Mouse (Mus musculus): ENCODE data around the gene Etv4. TPM values are rescaled to one million over a fixed set of nuclear protein-coding genes. Genes with fewer than 3 reads are reported as not detected.

Gene Etv4
- total and polyA plus RNA-seq, 3 experiments: 2.4 to 3.1 (median 2.4) TPM

GRCm38 (mm10) chr11:101772027-101772426 lies 13.1 kb downstream of the Etv4 start:
- no peak for DNase-seq (ENCODE audit: extremely low read depth)
- Histone ChIP-seq H3K27me3 (replicated peaks) (peaks cover 3% of the 10 kb centered on the region), H3K4me3 (replicated peaks in 1 of 3; ENCODE audit: low read depth in 2 of 3, low read length in 2 of 3, poor library complexity in 1 of 3) (no peak overlapping the region), H3K4me1 (ENCODE audit: control insufficient read depth in 1 of 2, insufficient read depth in 2 of 2) (peaks cover 0 to 11% of the 10 kb centered on the region in 2 experiments; a peak in 2 of 4 replicates), H3K36me3 (replicated peaks in 1 of 2; ENCODE audit: control insufficient read depth in 1 of 2, insufficient read depth in 1 of 2, low read length in 1 of 2) (peaks cover 16 to 44% of the 10 kb centered on the region in 2 experiments), H3K4me2 (ENCODE audit: insufficient read depth, low read depth, poor library complexity, severe bottlenecking) (no peak overlapping the region), H3K9ac (ENCODE audit: insufficient read depth, low read depth) (no peak overlapping the region), H3K9me3 (replicated peaks; ENCODE audit: low read length) (no peaks in the 10 kb centered on the region), H3K79me2 (replicated peaks; ENCODE audit: control insufficient read depth, extremely low read depth, insufficient read depth, poor library complexity, severe bottlenecking) (no peaks in the 10 kb centered on the region), H3K27ac (ENCODE audit: insufficient read depth, low read depth) (no peak overlapping the region)
- in situ Hi-C loops (cut with MboI; ENCODE audit: low pct_ligation_motif_present, low pct_unique_long_range_greater_than_20kb, low sequenced_read_pairs) (no loop called here), dilution Hi-C loops (cut with MboI; ENCODE audit: extremely low pct_ligation_motif_present, extremely low pct_unique_long_range_greater_than_20kb, low sequenced_read_pairs) (no loop called here)
- TF ChIP-seq GABPA (IDR thresholded peaks at IDR 0.05; ENCODE audit: insufficient replicate concordance, low read depth, low read length) (no peak), MEF2A (IDR thresholded peaks at IDR 0.05; ENCODE audit: borderline replicate concordance, low read depth, low read length) (no peak), E2F4 (IDR thresholded peaks at IDR 0.05; ENCODE audit: insufficient replicate concordance, low read depth, low read length) (no peak), USF2 (conservative IDR thresholded peaks at IDR 0.05; ENCODE audit: low read depth, low read length) (no peak), TBP (conservative IDR thresholded peaks at IDR 0.05; ENCODE audit: low read depth, low read length) (no peak)

DNA sequence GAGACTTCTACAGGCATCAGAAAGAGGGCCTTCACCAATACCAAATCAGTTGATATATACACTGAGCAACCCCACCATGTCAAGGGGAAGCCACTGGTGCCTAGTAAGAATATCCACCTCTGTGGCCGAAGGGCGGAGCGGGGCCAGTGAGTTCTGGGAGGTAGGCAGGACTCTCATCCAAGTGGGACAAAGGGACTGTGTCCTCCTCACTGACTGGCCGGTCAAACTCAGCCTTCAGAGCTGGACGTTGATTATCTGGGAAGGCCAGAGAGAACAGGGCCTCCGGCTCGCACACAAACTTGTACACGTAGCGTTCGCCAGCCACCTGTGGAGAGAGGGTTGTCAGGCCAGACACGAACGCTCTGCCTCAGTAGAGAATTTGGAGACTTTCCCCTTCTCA lies 14.9 kb downstream of the Etv4 start:
- no peak for DNase-seq (ENCODE audit: extremely low read depth)
- Histone ChIP-seq H3K9ac (ENCODE audit: insufficient read depth, low read depth) (no peak overlapping the region), H3K27me3 (replicated peaks) (no peaks in the 10 kb centered on the region), H3K4me1 (ENCODE audit: control insufficient read depth in 1 of 2, insufficient read depth in 2 of 2) (peaks cover 0 to 8% of the 10 kb centered on the region in 2 experiments; a peak in 2 of 4 replicates), H3K27ac (ENCODE audit: insufficient read depth, low read depth) (no peak overlapping the region), H3K4me2 (ENCODE audit: insufficient read depth, low read depth, poor library complexity, severe bottlenecking) (no peak overlapping the region), H3K79me2 (replicated peaks; ENCODE audit: control insufficient read depth, extremely low read depth, insufficient read depth, poor library complexity, severe bottlenecking) (no peaks in the 10 kb centered on the region), H3K36me3 (replicated peaks in 1 of 2; ENCODE audit: control insufficient read depth in 1 of 2, insufficient read depth in 1 of 2, low read length in 1 of 2) (peaks cover 30 to 60% of the 10 kb centered on the region in 2 experiments), H3K4me3 (replicated peaks in 1 of 3; ENCODE audit: low read depth in 2 of 3, low read length in 2 of 3, poor library complexity in 1 of 3) (no peak overlapping the region), H3K9me3 (replicated peaks; ENCODE audit: low read length) (no peaks in the 10 kb centered on the region)
- dilution Hi-C loops (cut with MboI; ENCODE audit: extremely low pct_ligation_motif_present, extremely low pct_unique_long_range_greater_than_20kb, low sequenced_read_pairs) (no loop called here), in situ Hi-C loops (cut with MboI; ENCODE audit: low pct_ligation_motif_present, low pct_unique_long_range_greater_than_20kb, low sequenced_read_pairs) (no loop called here)
- no peak for TF ChIP-seq USF1 (IDR thresholded peaks at IDR 0.05; ENCODE audit: low read depth, low read length)
- TF ChIP-seq TBP (conservative IDR thresholded peaks at IDR 0.05; ENCODE audit: low read depth, low read length): no peak
- TF ChIP-seq POLR2AphosphoS2 (IDR thresholded peaks at IDR 0.05; ENCODE audit: low read depth, low read length): no peak
- TF ChIP-seq ZKSCAN1 (IDR thresholded peaks at IDR 0.05; ENCODE audit: borderline replicate concordance, low read depth, low read length): no peak
- no peak for TF ChIP-seq CTCF (conservative IDR thresholded peaks at IDR 0.05 in 1 of 2, IDR thresholded peaks at IDR 0.05 in 1 of 2; ENCODE audit: low read depth in 2 of 2, low read length in 2 of 2)
- no peak for TF ChIP-seq UBTF (IDR thresholded peaks at IDR 0.05; ENCODE audit: low read depth, low read length)
- no peak for TF ChIP-seq KAT2A (IDR thresholded peaks at IDR 0.05; ENCODE audit: insufficient replicate concordance, low read length)
- no peak for TF ChIP-seq MAZ (IDR thresholded peaks at IDR 0.05; ENCODE audit: low read depth, low read length)
- no peak for TF ChIP-seq ELF1 (IDR thresholded peaks at IDR 0.05; ENCODE audit: low read depth, low read length)
- no peak for TF ChIP-seq MEF2A (IDR thresholded peaks at IDR 0.05; ENCODE audit: borderline replicate concordance, low read depth, low read length)
- TF ChIP-seq ETS1 (conservative IDR thresholded peaks at IDR 0.05; ENCODE audit: low read depth, low read length): no peak
- TF ChIP-seq MXI1 (IDR thresholded peaks at IDR 0.05; ENCODE audit: low read depth, low read length): no peak
- no peak for TF ChIP-seq SMC3 (IDR thresholded peaks at IDR 0.05; ENCODE audit: low read depth, low read length)
- TF ChIP-seq NRF1 (IDR thresholded peaks at IDR 0.05; ENCODE audit: low read depth, low read length): no peak
- TF ChIP-seq MAX (IDR thresholded peaks at IDR 0.05; ENCODE audit: low read length): no peak
- TF ChIP-seq HCFC1 (IDR thresholded peaks at IDR 0.05; ENCODE audit: low read depth, low read length): no peak
- TF ChIP-seq RCOR1 (conservative IDR thresholded peaks at IDR 0.05; ENCODE audit: low read depth, low read length): no peak
- no peak for TF ChIP-seq NELFE (IDR thresholded peaks at IDR 0.05; ENCODE audit: low read depth, low read length)
- TF ChIP-seq ZC3H11A (IDR thresholded peaks at IDR 0.05; ENCODE audit: low read depth, low read length): no peak
